Mouse (Mus musculus): ENCODE data around the gene Xpo6.
A peak's percentile ranks its signal among the peaks of the same experiment; 100 is the strongest.

The Xpo6 gene

GRCm38 (mm10) chr7:126191471-126191870 lies 8.8 kb downstream of the Xpo6 start:
- no peak for DNase-seq

DNA sequence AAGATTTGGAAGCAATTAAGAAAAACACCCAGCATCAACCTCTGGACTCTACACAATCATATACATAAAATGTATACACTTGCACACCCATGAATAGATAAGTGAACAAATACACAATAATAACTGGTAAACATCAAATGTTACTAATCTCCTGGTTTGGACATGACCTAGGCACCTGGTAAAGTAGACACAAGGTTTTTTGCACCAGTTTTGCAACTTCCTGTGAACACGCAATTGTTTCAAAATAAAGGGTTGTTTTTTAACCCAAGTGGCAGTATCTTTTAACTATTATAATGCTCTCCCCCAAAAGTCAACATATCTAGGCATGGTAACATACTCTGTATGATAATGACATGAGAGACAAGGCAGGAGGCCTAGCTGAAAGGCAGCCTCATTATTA lies 10.8 kb downstream of the Xpo6 start:
- no peak for DNase-seq

DNA sequence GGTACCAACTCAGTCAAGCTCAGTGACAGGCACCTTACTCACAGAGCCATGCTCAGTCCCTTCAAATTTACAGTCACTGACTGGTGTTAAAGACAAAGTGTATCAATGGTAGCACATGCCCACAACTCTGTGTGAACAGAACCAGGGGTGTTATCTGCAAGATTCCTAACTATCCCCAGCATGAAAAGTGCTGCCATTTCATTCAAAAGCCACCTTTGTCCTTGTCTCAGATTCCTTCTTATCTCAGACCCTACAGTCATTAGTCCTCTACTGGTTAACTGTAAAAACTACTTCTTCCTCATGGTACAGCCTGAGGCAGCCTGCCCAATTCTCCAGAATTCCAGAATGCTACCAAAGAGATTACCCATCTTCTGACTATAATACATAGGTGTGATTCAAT lies 14.3 kb downstream of the Xpo6 start:
- no peak for DNase-seq

DNA sequence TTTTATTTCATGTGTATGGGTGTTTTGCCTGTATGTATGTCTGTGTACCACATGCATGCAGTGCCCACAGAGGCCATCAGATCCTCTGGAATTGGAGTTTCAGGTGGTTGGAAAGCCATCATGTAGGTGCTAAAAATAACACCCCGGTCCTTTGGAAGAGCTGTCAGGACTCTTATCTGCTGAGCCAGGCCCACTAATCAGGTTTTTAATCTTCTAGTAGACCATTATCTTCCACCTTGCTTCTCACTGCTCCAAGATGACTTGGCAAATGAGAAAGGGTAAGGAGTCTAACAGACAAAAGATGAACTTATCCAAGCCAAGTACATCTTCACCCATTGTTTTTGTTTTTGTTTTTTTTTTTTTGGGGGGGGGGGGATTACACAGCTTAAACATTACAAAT lies 16.7 kb downstream of the Xpo6 start:
- no peak for DNase-seq

DNA sequence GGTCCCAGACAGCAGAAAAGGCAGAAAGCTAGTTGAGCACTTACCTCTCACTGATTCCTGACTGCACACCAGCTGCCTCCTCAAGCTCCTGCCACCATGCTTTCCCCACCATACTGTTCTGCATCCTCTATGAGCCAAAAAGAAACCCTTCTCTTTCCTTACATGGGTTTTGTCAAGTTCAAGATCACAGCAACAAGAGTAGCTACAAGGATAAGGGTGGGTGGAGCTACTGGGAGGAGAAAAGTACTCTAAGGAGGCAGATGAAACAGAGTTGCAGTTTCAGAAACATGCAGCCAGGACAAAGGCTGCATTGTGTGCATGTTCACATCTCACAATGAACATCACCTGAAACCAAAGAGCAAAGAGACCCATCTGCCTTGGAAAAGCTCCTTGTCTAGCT lies 18.8 kb downstream of the Xpo6 start:
- no peak for DNase-seq

DNA sequence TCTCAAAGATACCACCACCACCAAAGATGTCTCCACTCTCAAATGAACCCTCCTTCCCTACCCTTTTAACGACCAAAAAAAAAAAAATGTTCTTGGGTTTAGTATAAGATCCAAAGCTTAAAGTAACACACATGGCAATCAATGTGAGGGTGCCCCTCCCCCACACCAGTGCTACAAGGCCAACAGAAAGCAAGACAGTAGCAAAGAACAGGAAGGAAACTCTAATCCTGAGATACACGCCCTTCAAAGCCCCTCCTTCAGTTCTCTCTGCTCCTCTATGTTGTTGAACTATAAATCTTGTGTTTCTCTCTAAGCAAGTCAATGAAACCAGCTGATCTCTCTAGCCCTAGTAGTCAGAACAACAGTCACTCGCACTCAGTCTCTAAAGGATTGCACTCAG lies 19.3 kb downstream of the Xpo6 start:
- no peak for DNase-seq

- DNase-seq: no peak
Observed at GRCm38 (mm10) chr7:126178804-126179203, 21.5 kb downstream of the Xpo6 start.

- DNase-seq: no peak
Observed at GRCm38 (mm10) chr7:126175999-126176398, 24.3 kb downstream of the Xpo6 start.

- DNase-seq: no peak
Observed at GRCm38 (mm10) chr7:126175456-126175855, 24.8 kb downstream of the Xpo6 start.

GRCm38 (mm10) chr7:126174863-126175262 lies 25.4 kb downstream of the Xpo6 start:
- DNase-seq: no peak

DNA sequence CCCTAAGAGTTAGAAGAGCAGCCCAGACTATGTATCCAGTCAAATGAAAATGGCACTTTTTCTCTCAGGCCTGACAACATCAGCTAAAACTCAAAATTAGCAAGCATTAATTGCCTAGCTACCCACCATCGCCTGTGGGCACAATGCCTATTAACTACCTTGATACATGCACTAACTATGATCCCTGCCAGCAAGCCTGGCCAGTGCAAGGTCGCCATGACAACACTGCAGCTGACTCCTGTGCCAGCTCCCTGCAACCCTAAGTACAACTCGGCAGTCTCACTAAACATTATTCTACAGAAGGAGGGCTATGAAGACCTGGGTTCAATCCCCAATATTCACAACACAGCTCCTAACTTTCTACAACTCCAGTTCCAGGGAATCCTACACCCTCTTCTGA lies 28.3 kb downstream of the Xpo6 start:
- DNase-seq: peak; percentile 6

- no peak for DNase-seq
Observed at GRCm38 (mm10) chr7:126168584-126168983, 31.7 kb downstream of the Xpo6 start.

DNA sequence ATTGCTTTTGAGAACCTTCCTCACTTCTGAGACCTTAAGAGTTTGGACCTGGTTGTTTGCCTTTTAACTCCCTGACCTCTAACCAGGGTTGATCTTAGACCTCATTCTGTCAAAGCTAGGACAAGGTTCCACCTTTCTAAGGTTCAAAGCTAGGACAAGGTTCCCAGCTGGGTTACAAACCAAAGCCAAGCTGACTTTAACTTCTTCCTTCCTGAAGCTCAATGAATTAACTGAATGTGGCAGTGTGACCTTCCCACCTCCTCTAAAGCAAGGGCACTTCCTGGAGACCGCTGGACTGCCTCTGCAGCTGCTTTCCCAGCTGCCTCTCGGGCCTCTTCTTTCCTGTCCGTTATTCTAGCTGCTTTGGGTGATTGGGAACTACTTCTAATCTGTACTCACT lies 32.9 kb downstream of the Xpo6 start:
- DNase-seq: no peak

DNA sequence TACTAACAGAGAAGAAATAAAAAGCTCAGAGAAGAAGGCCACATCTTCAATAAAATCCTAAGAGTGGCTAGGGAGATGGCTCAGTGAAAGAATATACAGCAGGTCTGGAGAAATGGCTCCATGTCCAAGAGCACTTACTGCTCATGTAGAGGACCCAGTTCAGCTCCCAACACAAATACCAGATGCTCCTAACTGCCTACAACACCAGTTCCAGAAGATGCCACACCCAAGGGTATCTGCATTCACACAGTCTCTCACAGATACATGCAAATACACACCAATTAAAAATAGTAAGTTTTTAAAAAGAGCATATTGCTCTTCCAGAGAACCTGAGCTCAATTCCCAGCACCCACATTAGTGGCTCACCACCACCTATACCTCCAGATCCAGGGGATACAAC lies 33.7 kb downstream of the Xpo6 start:
- DNase-seq: no peak

DNA sequence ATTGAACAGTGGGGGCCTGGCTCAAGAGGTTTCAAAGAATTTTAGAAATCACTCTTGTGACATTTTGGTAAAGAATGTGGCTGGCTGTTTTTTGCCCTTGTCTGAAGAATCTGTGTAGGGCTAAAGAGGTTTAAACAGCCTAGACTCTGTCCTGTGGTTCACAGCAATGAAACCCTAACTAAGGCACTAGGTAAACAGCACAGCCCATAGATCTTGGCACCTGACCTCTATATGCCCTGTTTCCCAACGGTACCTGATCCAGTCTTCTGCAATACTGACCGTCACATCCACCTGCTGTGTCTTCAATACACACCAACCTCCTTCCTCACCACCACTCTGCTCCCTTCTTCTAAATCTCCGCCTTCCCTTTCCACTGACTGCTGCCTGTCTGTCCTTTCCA lies 42.1 kb downstream of the Xpo6 start:
- no peak for DNase-seq

GRCm38 (mm10) chr7:126155746-126156145 lies 44.6 kb downstream of the Xpo6 start:
- no peak for DNase-seq

- DNase-seq: no peak
Observed at GRCm38 (mm10) chr7:126154731-126155130, 45.6 kb downstream of the Xpo6 start.

DNA sequence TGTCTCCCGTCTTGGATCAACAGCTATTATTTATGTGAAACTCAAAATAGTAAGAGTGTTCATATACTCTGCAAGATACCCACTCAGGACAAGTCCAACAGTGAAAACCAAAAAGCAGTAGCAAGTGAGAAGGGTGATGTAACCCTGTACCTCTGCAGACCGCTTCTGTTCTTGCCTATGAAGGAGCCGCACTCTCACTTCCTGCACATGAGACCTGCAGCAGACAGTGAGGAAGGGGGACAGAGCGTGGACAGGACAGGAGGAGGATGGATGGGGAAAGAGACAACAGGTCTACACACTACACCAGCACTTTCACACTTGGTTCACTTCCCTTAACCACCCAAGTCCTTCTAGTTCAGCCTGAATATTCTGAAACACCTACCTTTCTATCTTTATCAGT lies 48.0 kb downstream of the Xpo6 start:
- DNase-seq: no peak

GRCm38 (mm10) chr7:126146156-126146555 lies 54.1 kb downstream of the Xpo6 start:
- DNase-seq: no peak

- DNase-seq: no peak
Observed at GRCm38 (mm10) chr7:126144364-126144763, 55.9 kb downstream of the Xpo6 start.

DNA sequence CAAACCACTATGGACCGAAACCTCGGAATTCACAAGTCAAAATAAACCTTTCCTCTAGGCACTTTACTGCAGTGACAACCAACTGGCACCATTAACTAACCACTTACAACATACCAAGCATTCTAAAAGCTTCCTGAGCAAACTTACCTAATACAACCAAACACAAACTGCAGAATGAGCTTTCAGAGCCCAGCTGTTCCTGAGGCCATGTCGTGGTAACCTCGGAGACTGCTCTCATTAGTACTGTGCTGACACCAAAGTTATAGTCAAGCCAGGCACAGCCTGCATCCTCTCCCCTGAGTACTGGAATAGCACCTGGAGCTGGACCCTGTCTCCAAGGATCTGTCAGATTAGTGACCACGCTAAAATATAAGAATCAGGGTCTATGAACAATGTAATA lies 62.5 kb downstream of the Xpo6 start:
- no peak for DNase-seq

DNA sequence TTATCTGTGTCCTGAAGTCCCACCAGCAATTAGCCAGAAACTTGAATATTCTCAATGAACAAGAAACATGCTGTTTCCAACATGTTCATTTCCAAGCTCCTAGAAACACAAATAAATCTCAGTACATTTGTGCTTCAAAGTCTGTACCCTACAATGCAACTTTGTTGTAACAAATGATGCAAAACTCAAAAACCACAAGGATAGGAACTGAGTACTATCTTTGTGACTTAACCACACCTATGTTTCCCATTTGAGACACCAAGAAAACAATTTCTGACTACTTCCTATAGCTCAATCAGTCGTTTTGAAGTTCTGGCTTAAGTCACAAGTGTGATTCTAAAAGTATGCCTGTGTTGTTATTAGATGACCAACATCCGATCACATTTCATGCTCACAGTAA lies 64.9 kb downstream of the Xpo6 start:
- no peak for DNase-seq

GRCm38 (mm10) chr7:126134634-126135321 lies 65.5 kb downstream of the Xpo6 start:
- no peak for DNase-seq

DNA sequence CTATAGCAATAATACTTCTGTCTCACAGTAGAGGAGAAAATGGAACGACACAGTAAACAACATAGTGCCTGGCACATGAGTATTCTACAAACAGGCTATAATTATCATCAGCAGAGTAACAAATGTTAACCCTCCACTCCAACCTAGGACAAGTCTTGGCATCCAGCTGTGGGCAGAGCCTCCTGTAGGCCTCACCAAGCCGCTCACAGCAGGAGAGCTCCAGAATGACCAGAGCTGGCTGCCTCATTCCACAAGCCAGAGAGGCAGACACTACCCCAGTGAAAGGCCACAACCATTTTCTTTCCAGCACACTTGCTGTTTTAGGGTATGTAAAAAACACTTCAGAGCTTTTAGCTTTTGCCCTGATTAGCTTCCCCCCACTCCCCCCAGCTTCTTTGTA lies 72.6 kb downstream of the Xpo6 start:
- no peak for DNase-seq

- DNase-seq: no peak
Observed at GRCm38 (mm10) chr7:126126502-126126901, 73.8 kb downstream of the Xpo6 start.

- DNase-seq: no peak
Observed at GRCm38 (mm10) chr7:126121533-126121932, 78.8 kb downstream of the Xpo6 start.
